Mouse (Mus musculus) ovary, adult 2 months (tissue): ENCODE measurements around the gene Scrn1. TPM values are rescaled to one million over a fixed set of nuclear protein-coding genes. Genes with fewer than 3 reads are reported as not detected.

Experiments used
- polyA plus RNA-seq: library from polyadenylated mRNA; depleted of rRNA; stranded (reverse); fragments of >200 nt; gene quantifications from 2 replicates; pipeline ENCODE4 v1.2.3, GENCODE M21; 2012; rRNA removed

Scrn1 gene
- 10.4 and 13.6 TPM in 2 replicates for polyA plus RNA-seq

GRCm38 (mm10) chr6:54565665-54566545 is at the start of gene Scrn1:
Scrn1 (minus strand) TSS chr6:54566489.

GRCm38 (mm10) chr6:54597208-54597607 is 30.9 kb upstream of the Scrn1 start, which contains the start of gene Fkbp14:
Fkbp14 (minus strand) TSS chr6:54597308.

GRCm38 (mm10) chr6:54594469-54595329 is 28.4 kb upstream of the Scrn1 start, which contains the start of gene Plekha8:
Plekha8 (plus strand) TSS chr6:54595111.

Other genes with a start within 250 kb of the Scrn1 start
- 11.9 and 16.4 TPM in 2 replicates for gene Prr15, start 240.7 kb downstream of the Scrn1 start, polyA plus RNA-seq
- gene Wipf3, start 136.9 kb downstream of the Scrn1 start, polyA plus RNA-seq = 1.5 and 1.8 TPM in 2 replicates
- 9.8 and 10.7 TPM in 2 replicates for gene Plekha8, start 28.6 kb upstream of the Scrn1 start, polyA plus RNA-seq
- 8.8 and 9.5 TPM in 2 replicates for gene Fkbp14, start 30.8 kb upstream of the Scrn1 start, polyA plus RNA-seq
- gene Mturn, start 115.1 kb upstream of the Scrn1 start, polyA plus RNA-seq = 12.7 and 25.9 TPM in 2 replicates